Mouse (Mus musculus) hindbrain, embryonic 16.5 days (tissue): ENCODE results near the gene Mgarp. TPM values are rescaled to one million over a fixed set of nuclear protein-coding genes. Genes with fewer than 3 reads are reported as not detected.
A peak's percentile ranks its signal among the peaks of the same experiment; 100 is the strongest.
"Not testable (repeated sequence)": the region's sequence is repeated elsewhere in the genome, so short reads cannot be mapped to it uniquely, and the experiment has no call there.

Experiments used
- ATAC-seq: fragments of 200-750 bp; cut with Nextera tagmentation; 2 replicates; pipeline ENCODE4 v1.8.0; 2017; ENCODE audit warnings: moderate TSS enrichment, moderate library complexity
- H3K27ac ChIP-seq: fragments of 300-500 bp; sonication (generic); 2 replicates; pipeline ENCODE4 v1.5.1; 2014; ENCODE audit warnings: low read depth, mild to moderate bottlenecking, control low read depth, low read length, moderate library complexity
- H3K27me3 ChIP-seq: fragments of 300-500 bp; sonication (generic); replicated peaks from 2 replicates; pipeline ENCODE4 v1.6.1; 2014; ENCODE audit warnings: low read length; ENCODE audit not compliant: control insufficient read depth, insufficient read depth
- H3K36me3 ChIP-seq: fragments of 300-500 bp; sonication (generic); 2 replicates; pipeline ENCODE4 v1.6.1; 2014; ENCODE audit warnings: mild to moderate bottlenecking, low read length, moderate library complexity, mixed read lengths; ENCODE audit not compliant: control insufficient read depth, insufficient read depth
- H3K4me1 ChIP-seq: fragments of 300-500 bp; sonication (generic); 2 replicates; pipeline ENCODE4 v1.6.1; 2014; ENCODE audit warnings: low read depth, low read length; ENCODE audit not compliant: control insufficient read depth, insufficient read depth
- H3K4me2 ChIP-seq: fragments of 300-500 bp; sonication (generic); 2 replicates; pipeline ENCODE4 v1.6.1; 2014; ENCODE audit warnings: mild to moderate bottlenecking, low read length, control low read depth, moderate library complexity
- H3K4me3 ChIP-seq: fragments of 300-500 bp; sonication (generic); 2 replicates; pipeline ENCODE4 v1.5.1; 2014; ENCODE audit warnings: mild to moderate bottlenecking, low read length, control low read depth, moderate library complexity
- H3K9ac ChIP-seq: fragments of 300-500 bp; sonication (generic); 2 replicates; pipeline ENCODE4 v1.6.1; 2014; ENCODE audit warnings: low read depth, mild to moderate bottlenecking, control low read depth, low read length, moderate library complexity
- H3K9me3 ChIP-seq: fragments of 300-500 bp; sonication (generic); 2 replicates; pipeline ENCODE4 v1.6.1; 2014; ENCODE audit warnings: mild to moderate bottlenecking, low read length, moderate library complexity; ENCODE audit not compliant: control insufficient read depth
- WGBS: fragments of 180-500 bp; shearing (Covaris S2); extraction: QIAGEN DNeasy Blood & Tissue Kit; methylation state at CpG from one replicate; pipeline ENCODE4 v1.1.7; 2014; 5-methylcytosine and 5-hydroxymethylcytosine counted together
- polyA plus RNA-seq: library from polyadenylated mRNA; unstranded; fragments of >200 nt; fragmentation: Nextera tagmentation; extraction: Ambion mirVana; gene quantifications from 2 replicates; pipeline ENCODE4 v1.2.1, GENCODE M21; 2015

The Mgarp gene
- polyA plus RNA-seq: 1.8 and 2.2 TPM in 2 replicates

- Histone ChIP-seq H3K27me3 (peaks cover 11% of the 10 kb centered on the region), H3K9me3 (no peaks in the 10 kb centered on the region), H3K27ac (no peak within 1 kb of the TSS), H3K9ac (peak within 1 kb of the TSS; percentile 57), H3K4me1 (peaks cover 7% of the 10 kb centered on the region), H3K4me2 (peak within 1 kb of the TSS; percentile 85), H3K36me3 (no peaks in the 10 kb centered on the region), H3K4me3 (peak within 1 kb of the TSS; percentile 49)
- 3% methylated on average over 41 of the region's 41 CpGs for WGBS
- peak; percentile 71 for ATAC-seq
Observed at GRCm38 (mm10) chr3:51396219-51397068, at the start of gene Mgarp. TSS of gene Mgarp (minus strand) at chr3:51396738.

- 75% methylated on average over 3 of the region's 3 CpGs for WGBS
- no peak for ATAC-seq
Observed at GRCm38 (mm10) chr3:51434871-51435595, 38.5 kb upstream of the Mgarp start.

DNA sequence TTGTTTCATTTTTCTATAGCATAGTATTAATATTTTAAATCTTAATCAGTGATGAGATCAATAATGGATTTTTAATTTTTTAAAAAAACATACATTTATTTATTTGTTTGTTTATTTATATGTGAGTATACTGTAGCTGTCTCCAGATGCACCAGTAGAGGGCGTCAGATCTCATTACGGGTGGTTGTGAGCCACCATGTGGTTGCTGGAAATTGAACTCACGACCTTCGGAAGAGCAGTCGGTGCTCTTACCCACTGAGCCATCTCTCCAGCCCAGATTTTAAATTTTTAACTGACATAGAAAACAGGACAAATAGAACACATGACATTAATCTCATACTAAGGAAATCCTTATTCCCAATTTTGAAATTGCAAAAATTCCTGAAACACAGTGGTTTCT is 37.8 kb upstream of the Mgarp start:
- not testable (repeated sequence) for H3K27ac ChIP-seq, H3K4me3 ChIP-seq, H3K4me1 ChIP-seq, H3K36me3 ChIP-seq, ATAC-seq, H3K4me2 ChIP-seq, H3K27me3 ChIP-seq, H3K9ac ChIP-seq, H3K9me3 ChIP-seq
- 88% methylated on average over 5 of the region's 5 CpGs for WGBS

More at GRCm38 (mm10) chr3:51434871-51435595, 38.5 kb upstream of the Mgarp start:
- Histone ChIP-seq H3K4me3 (no peak overlapping the region), H3K4me2 (no peak overlapping the region), H3K36me3 (no peaks in the 10 kb centered on the region), H3K27ac (no peak overlapping the region), H3K27me3 (no peaks in the 10 kb centered on the region), H3K4me1 (no peaks in the 10 kb centered on the region), H3K9me3 (no peaks in the 10 kb centered on the region), H3K9ac (no peak overlapping the region)

DNA sequence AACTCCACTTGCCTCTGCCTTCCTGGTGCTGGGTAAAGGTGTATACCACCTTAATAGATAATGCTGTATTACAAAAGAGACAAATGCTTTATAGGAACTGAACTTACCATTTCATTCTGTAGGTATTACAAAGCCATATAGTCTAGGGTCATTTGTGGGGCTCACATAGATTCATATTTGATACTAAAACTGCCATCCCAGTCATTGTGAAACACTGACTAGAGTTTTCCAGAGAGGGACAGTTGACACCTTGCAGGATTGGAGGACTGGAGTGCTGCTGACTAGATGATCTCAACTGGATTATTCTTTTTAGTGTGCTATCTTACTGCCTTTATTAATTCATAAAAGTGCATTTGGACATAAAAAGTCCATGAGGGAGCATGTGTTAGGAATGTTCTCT is 28.9 kb upstream of the Mgarp start:
- Histone ChIP-seq H3K9me3 (no peaks in the 10 kb centered on the region), H3K27ac (no peak overlapping the region), H3K4me1 (no peaks in the 10 kb centered on the region), H3K4me2 (no peak overlapping the region), H3K27me3 (no peaks in the 10 kb centered on the region), H3K36me3 (no peaks in the 10 kb centered on the region), H3K4me3 (no peak overlapping the region), H3K9ac (no peak overlapping the region)
- no peak for ATAC-seq

DNA sequence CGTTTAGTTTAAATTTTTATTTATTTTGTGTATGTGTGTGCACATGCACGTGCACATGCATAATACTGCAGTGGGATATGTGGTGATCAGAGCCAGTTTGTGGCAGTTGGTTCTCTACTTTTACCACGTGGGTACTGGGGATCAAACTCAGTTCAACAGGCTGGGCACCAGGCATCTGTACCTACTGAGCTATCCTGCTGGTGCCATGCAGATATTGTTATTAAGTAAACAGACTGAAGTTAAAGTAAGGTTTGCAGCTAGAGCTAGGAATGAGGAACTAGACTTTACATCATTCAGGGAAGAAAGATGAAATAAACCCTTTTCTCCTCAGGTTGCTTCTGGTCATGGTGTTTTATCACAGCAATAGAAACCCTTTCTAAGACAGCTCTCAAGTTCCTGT is 25.4 kb upstream of the Mgarp start:
- Histone ChIP-seq H3K4me1 (peaks cover 16% of the 10 kb centered on the region), H3K4me3 (no peak overlapping the region), H3K36me3 (no peaks in the 10 kb centered on the region), H3K9ac (no peak overlapping the region), H3K27me3 (no peaks in the 10 kb centered on the region), H3K4me2 (no peak overlapping the region), H3K27ac (no peak overlapping the region), H3K9me3 (no peaks in the 10 kb centered on the region)
- 88% methylated on average over 3 of the region's 3 CpGs for WGBS
- no peak for ATAC-seq

DNA sequence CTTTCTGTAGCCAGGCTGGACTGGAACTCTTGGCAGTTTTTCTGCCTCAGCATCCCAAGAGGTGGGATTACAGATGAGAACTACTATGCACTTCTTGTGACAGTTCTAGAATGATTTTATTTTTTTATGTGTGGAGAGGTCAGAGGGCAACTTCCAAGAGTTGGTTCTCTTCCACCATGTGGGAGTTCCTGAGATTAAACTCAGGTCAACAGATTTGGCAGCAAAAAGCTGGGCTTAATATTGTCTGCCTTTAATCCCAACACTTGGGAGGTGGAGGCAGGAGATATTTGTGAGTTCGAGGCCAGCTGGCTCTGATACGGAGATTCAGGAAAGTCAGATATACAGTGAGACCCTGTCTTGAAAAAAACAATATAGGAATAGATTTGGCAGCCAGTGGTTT is 21.4 kb upstream of the Mgarp start:
- no peak for ATAC-seq
- Histone ChIP-seq H3K9me3 (no peaks in the 10 kb centered on the region), H3K36me3 (no peaks in the 10 kb centered on the region), H3K4me2 (peak overlapping the region; percentile 89), H3K27ac (no peak overlapping the region), H3K9ac (no peak overlapping the region), H3K4me3 (no peak overlapping the region), H3K4me1 (peaks cover 20% of the 10 kb centered on the region), H3K27me3 (no peaks in the 10 kb centered on the region)
- WGBS: 61% methylated on average over 2 of the region's 2 CpGs

DNA sequence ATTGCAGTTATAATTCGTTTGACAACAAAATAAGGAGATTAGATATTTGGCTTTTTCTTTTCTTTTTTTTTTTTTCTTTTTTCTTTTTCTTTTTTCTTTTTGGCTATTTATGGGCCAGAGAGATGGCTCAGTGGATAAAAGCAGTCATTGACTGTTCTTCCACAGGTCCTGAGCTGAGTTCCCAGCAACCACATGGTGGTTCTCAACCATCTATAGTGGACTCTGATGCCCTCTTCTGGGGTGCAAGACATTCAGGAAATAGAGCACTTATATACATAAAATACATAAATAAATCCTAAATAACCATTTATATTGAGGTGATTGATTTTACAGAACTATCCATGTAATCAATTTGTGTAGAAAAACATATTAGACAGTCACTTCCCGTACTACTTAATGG is 20.9 kb upstream of the Mgarp start:
- WGBS: 47% methylated on average over 2 of the region's 2 CpGs
- H3K4me3 ChIP-seq: peak overlapping the region; percentile 96
- no peaks in the 10 kb centered on the region for H3K36me3 ChIP-seq
- H3K4me1 ChIP-seq: peaks cover 20% of the 10 kb centered on the region
- no peaks in the 10 kb centered on the region for H3K27me3 ChIP-seq
- no peak overlapping the region for H3K9ac ChIP-seq
- H3K27ac ChIP-seq: no peak overlapping the region
- peak overlapping the region; percentile 89 for H3K4me2 ChIP-seq
- ATAC-seq: no peak
- no peaks in the 10 kb centered on the region for H3K9me3 ChIP-seq

DNA sequence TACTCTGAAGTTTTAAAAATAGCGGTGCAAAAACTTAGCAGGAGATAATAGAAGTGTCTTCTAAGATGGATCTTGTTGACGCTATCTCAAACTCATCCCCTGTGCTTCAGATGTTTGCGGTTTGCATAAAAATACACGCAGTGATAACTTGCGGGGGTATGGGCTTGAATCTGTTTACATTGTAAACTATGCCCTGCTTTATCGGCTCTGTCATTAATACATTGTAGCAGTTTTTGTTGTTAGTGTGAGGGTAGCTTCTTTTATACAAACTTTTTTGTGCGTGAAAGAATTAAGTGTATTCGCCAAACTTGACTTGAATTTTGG is 20.6 kb upstream of the Mgarp start:
- Histone ChIP-seq H3K27ac (no peak overlapping the region; the same call in 1 of the 2 replicates), H3K4me2 (peak overlapping the region; percentile 89), H3K36me3 (no peaks in the 10 kb centered on the region), H3K4me3 (peak overlapping the region; percentile 96), H3K9me3 (no peaks in the 10 kb centered on the region), H3K9ac (peak overlapping the region; percentile 96), H3K27me3 (no peaks in the 10 kb centered on the region), H3K4me1 (peaks cover 20% of the 10 kb centered on the region)
- 7% methylated on average over 8 of the region's 8 CpGs for WGBS
- ATAC-seq: no peak

DNA sequence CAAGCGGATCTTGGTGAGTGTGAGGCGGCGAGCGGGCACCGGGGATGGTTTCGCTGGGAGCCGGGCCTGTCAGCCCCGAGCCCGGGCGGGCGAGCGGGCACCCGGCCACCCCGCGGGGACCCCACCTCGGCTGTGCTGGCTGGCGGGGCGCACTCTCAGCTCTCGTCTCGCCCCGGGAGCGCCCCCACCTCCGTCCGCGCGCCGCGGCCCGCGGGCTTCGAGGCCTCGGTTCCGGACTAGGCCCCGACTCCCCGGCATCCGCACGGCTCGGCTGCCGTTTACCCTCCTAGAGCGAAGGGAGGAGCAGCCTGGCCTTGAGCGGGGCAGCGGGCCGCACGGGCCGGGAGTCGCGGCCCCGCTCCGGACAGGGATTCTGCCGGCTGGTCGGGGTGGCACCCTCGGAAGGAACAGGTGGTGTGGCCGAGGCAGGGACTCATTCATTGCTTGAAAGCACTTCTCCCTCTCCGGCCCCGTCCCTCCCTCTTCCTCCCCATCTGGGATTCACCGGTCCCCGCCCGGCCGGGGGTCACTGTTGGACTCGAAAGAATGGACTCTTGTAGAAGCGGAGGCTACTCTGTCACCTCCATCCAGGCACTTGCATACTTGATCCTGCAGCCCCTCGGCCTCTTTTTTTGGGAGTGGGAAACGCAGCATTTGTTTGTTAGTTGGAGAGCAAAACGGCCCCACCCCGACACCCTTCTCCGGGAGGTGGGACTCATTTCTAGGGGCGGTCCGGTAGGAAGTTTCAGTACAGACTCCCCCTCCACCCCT is 20.0 kb upstream of the Mgarp start:
- no peaks in the 10 kb centered on the region for H3K36me3 ChIP-seq
- H3K4me1 ChIP-seq: peaks cover 20% of the 10 kb centered on the region
- peak overlapping the region; percentile 89 for H3K4me2 ChIP-seq
- H3K4me3 ChIP-seq: peak overlapping the region; percentile 96
- no peaks in the 10 kb centered on the region for H3K27me3 ChIP-seq
- WGBS: under 1% methylated on average over 33 of the region's 68 CpGs
- peak; percentile 64 for ATAC-seq
- H3K9me3 ChIP-seq: no peaks in the 10 kb centered on the region
- peak overlapping the region; percentile 96 for H3K9ac ChIP-seq
- peak overlapping the region; percentile 90 for H3K27ac ChIP-seq
